Mouse (Mus musculus) monocyte, adult 5-6 weeks (primary cell): Measurements from ENCODE around the gene Vmn1r180. TPM values are rescaled to one million over a fixed set of nuclear protein-coding genes. Genes with fewer than 3 reads are reported as not detected.
"Not testable (repeated sequence)": the region's sequence is repeated elsewhere in the genome, so short reads cannot be mapped to it uniquely, and the experiment has no call there.

Source experiments
- ATAC-seq: fragments of 153-309, 156-312 bp; replicated peaks from 2 replicates; pipeline ENCODE4 v1.8.0; 2017; ENCODE audit warnings: mild to moderate bottlenecking; ENCODE audit not compliant: low TSS enrichment, insufficient number of reproducible peaks, severe bottlenecking, poor library complexity, low FRiP score
- total RNA-seq: library from RNA; stranded (forward); fragments of 200-1000, 200-491, 200-594 nt; gene quantifications from 3 replicates; pipeline ENCODE4 v1.2.3, GENCODE M21; 2017

The Vmn1r180 gene
- total RNA-seq: not detected in 3 replicates

DNA sequence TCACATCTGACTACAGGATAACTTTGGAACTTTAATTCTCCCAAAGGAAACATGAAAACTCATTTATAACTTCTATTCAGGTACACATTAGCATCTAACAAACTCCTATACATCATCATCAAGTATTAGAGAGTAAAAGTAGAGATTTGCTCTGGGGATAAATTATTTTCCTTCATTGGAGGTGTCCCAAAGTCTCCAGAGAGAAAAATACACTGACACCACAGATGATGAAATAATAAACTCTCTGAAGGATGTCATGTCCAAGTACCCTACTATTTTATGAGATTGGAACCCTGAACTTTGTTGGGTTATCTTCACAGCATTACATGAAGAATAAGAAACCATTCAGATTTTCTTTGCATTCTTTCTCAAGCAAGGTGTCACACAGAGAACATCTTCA, at the start of gene Vmn1r180:
Vmn1r180 (plus strand) TSS at position 301 of the 400 bp plus-strand sequence.
- no peak for ATAC-seq

DNA sequence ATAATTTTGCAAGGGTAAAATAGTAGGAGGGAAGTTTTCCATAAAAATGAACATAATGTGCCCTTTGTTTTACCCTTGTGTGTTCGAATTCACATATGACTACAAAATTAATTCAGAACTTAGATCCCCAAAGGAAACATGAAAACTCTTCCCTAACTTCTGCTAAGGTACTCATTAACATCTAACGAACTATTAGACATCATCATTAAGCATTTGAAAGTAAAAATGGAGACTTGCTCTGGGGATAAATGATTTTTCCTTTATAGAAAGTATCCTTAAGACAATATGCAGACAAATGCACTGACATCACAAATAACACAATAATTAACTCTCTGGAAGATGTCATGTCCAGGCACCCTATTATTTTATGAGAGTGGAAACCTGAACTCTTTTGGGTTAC, 23.8 kb upstream of the Vmn1r180 start, which contains the start of gene Vmn1r179:
Vmn1r179 (plus strand) TSS at position 301 of the 400 bp plus-strand sequence.
- no peak for ATAC-seq

GRCm38 (mm10) chr7:23968044-23968443, 17.6 kb downstream of the Vmn1r180 start:
- ATAC-seq: not testable (repeated sequence)

GRCm38 (mm10) chr7:23974315-23974714, 23.9 kb downstream of the Vmn1r180 start, which contains the start of gene Vmn1r181:
Gene Vmn1r181, plus strand, starts transcription at chr7:23974615.
- ATAC-seq: not testable (repeated sequence)

DNA sequence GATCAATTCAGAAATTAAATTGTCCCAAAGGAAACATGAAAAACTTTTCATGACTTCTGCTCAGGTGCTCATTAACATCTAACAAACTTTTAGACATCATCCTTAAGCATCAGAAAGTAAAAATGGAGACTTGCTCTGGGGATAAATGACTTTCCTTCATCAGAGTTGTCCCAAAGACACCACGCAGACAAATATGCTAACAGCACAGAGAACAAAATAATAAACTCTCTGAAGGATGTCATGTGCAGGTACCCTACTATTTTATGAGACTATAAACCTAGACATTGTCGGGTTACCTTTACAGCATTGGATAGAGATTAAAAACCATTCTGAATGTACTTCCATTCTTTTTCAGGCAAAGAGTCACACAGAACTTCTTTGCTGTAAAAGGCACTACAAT, 51.0 kb downstream of the Vmn1r180 start, which contains the start of gene V1rd19:
V1rd19 (plus strand) TSS at position 301 of the 400 bp plus-strand sequence.
- no peak for ATAC-seq

Other genes with a start within 250 kb of the Vmn1r180 start
- not detected in 3 replicates for gene Vmn1r173, start 249.9 kb upstream of the Vmn1r180 start, total RNA-seq
- not detected in 3 replicates for gene Vmn1r174, start 198.4 kb upstream of the Vmn1r180 start, total RNA-seq
- gene Vmn1r175, start 140.0 kb upstream of the Vmn1r180 start, total RNA-seq: not detected in 3 replicates
- gene Vmn1r176, start 113.3 kb upstream of the Vmn1r180 start, total RNA-seq: not detected in 3 replicates
- gene Vmn1r177, start 84.2 kb upstream of the Vmn1r180 start, total RNA-seq: not detected in 3 replicates
- gene Vmn1r178, start 58.6 kb upstream of the Vmn1r180 start, total RNA-seq: not detected in 3 replicates
- gene Vmn1r179, start 23.7 kb upstream of the Vmn1r180 start, total RNA-seq: not detected in 3 replicates
- not detected in 3 replicates for gene Vmn1r181, start 24.0 kb downstream of the Vmn1r180 start, total RNA-seq
- not detected in 3 replicates for gene V1rd19, start 51.1 kb downstream of the Vmn1r180 start, total RNA-seq
- gene Vmn1r183, start 102.6 kb downstream of the Vmn1r180 start, total RNA-seq: not detected in 3 replicates
- 15.0 to 29.2 TPM (median 15.3 TPM) in 3 replicates for gene Zfp180, start 131.3 kb downstream of the Vmn1r180 start, total RNA-seq
- gene Zfp112, start 161.7 kb downstream of the Vmn1r180 start, total RNA-seq: 3.6 to 4.1 TPM (median 3.6 TPM) in 3 replicates
- gene Zfp235, start 183.5 kb downstream of the Vmn1r180 start, total RNA-seq: 4.9 to 11.2 TPM (median 7.6 TPM) in 3 replicates
- gene Zfp114, start 224.4 kb downstream of the Vmn1r180 start, total RNA-seq: 0.68 TPM in 1 of 3 replicates, not detected in the others